In the genomic region with DNA sequence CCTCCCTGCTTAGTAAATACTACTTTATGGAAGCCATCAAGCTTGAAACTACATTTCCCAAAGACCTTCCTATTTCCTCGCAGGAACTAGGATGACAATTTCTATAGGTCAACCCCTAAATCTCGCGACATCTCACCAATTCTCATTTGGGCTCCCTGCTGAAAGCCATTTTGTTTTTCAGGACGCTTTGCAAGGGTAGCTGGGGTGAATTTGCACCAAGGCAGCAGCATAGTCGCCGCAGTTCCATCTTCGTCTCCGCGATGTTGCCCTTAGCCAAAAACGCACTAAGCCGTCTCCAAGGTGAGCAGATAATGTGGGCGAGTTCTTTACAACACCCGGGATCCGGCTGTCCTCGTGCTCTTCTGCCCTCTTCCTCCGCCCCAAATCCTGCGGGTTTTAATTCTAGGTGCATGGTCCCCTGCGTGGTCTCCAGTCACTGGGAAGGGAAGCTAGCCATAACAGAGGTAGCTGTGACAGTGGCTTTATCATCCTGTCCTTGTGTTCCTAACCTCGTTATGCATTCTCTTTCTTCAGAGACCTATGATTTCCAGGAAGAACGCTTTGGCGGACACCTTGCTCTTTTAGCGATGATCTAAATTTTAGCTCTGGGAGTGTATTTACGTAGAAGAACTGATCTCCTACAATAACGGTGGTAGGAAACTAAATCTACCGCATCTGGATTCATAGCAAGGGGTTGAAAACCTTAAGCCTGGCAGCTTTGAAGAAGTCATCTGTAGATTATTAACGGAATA, we compare ENCODE assay signal across 8 mouse cellular contexts. TPM values are rescaled to one million over a fixed set of nuclear protein-coding genes. Genes with fewer than 3 reads are reported as not detected.
DNase-seq lines count a peak whose midpoint lies in the region; ATAC-seq and TF ChIP-seq lines count a peak whose summit lies in the region.

Cox7b (plus strand) TSS at position 130 of the 752 bp plus-strand sequence.

- no peaks in the 10 kb centered on the region for H3K9me3 ChIP-seq in heart, embryonic 11.5 days (replicated peaks; ENCODE audit: control insufficient read depth, low read length)
- H3K9me3 ChIP-seq in kidney, embryonic 15.5 days (replicated peaks) = no peaks in the 10 kb centered on the region
- H3K9me3 ChIP-seq in limb, embryonic 15.5 days = no peaks in the 10 kb centered on the region
- no peaks in the 10 kb centered on the region for H3K9me3 ChIP-seq in midbrain, postnatal 0 days (ENCODE audit: low read length)

- peak within 1 kb of the TSS; percentile 98 for H3K27ac ChIP-seq in brown adipose tissue, adult 24 weeks (replicated peaks; ENCODE audit: low read depth, low read length)
- H3K27ac ChIP-seq in heart, embryonic 11.5 days (ENCODE audit: low read depth, low read length) = peak within 1 kb of the TSS; percentile 86
- H3K27ac ChIP-seq in kidney, embryonic 15.5 days = peak within 1 kb of the TSS; percentile 93
- peak within 1 kb of the TSS; percentile 91 for H3K27ac ChIP-seq in limb, embryonic 15.5 days
- H3K27ac ChIP-seq in midbrain, postnatal 0 days (ENCODE audit: low read depth, low read length) = peak within 1 kb of the TSS; percentile 87

- peaks cover 3% of the 10 kb centered on the region; the same call in 1 of the 2 replicates for H3K4me1 ChIP-seq in brown adipose tissue, adult 24 weeks (ENCODE audit: control insufficient read depth, insufficient read depth, insufficient read length, low read length)
- no peaks in the 10 kb centered on the region for H3K4me1 ChIP-seq in heart, embryonic 11.5 days (ENCODE audit: control insufficient read depth, insufficient read depth, low read length)
- H3K4me1 ChIP-seq in kidney, embryonic 15.5 days = no peaks in the 10 kb centered on the region
- no peaks in the 10 kb centered on the region for H3K4me1 ChIP-seq in limb, embryonic 15.5 days
- H3K4me1 ChIP-seq in midbrain, postnatal 0 days (ENCODE audit: insufficient read depth, low read length) = no peaks in the 10 kb centered on the region

- H3K4me2 ChIP-seq in heart, embryonic 11.5 days = peak within 1 kb of the TSS; percentile 37
- peak within 1 kb of the TSS; percentile 42 for H3K4me2 ChIP-seq in kidney, embryonic 15.5 days
- H3K4me2 ChIP-seq in limb, embryonic 15.5 days = peak within 1 kb of the TSS; percentile 31
- H3K4me2 ChIP-seq in midbrain, postnatal 0 days (ENCODE audit: low read depth, low read length, poor library complexity, severe bottlenecking) = peak within 1 kb of the TSS; percentile 48

- peak within 1 kb of the TSS; percentile 99 for H3K4me3 ChIP-seq in brown adipose tissue, adult 24 weeks (ENCODE audit: insufficient read depth, low read depth, low read length)
- peak within 1 kb of the TSS; percentile 65 for H3K4me3 ChIP-seq in heart, embryonic 11.5 days (ENCODE audit: low read depth, low read length)
- peak within 1 kb of the TSS; percentile 61 for H3K4me3 ChIP-seq in kidney, embryonic 15.5 days (replicated peaks)
- peak within 1 kb of the TSS; percentile 55 for H3K4me3 ChIP-seq in limb, embryonic 15.5 days
- peak within 1 kb of the TSS; percentile 49 for H3K4me3 ChIP-seq in midbrain, postnatal 0 days (ENCODE audit: low read depth, low read length)

- H3K27me3 ChIP-seq in heart, embryonic 11.5 days (ENCODE audit: control insufficient read depth, insufficient read depth, low read length) = no peaks in the 10 kb centered on the region
- H3K27me3 ChIP-seq in kidney, embryonic 15.5 days = no peaks in the 10 kb centered on the region
- H3K27me3 ChIP-seq in limb, embryonic 15.5 days = 0 out of 2 replicates have a peak, but pooled peaks cover 2% of the 10 kb centered on the region
- H3K27me3 ChIP-seq in midbrain, postnatal 0 days (ENCODE audit: insufficient read depth, low read length) = no peaks in the 10 kb centered on the region

- ATAC-seq in CD4-positive, CD25-positive, alpha-beta regulatory T cell, adult 4 months = peak; percentile 60
- ATAC-seq in erythroid progenitor cell, adult 5-6 weeks (replicated peaks; ENCODE audit: low FRiP score, poor library complexity, severe bottlenecking) = peak; percentile 67
- peak; percentile 55; the same call in 1 of the 2 replicates for ATAC-seq in heart, embryonic 11.5 days (replicated peaks; ENCODE audit: insufficient number of reproducible peaks, low FRiP score, low TSS enrichment)
- peak; percentile 57 for ATAC-seq in kidney, embryonic 15.5 days (replicated peaks; ENCODE audit: low FRiP score)
- no peak for ATAC-seq in limb, embryonic 15.5 days (ENCODE audit: insufficient number of reproducible peaks, low FRiP score, low TSS enrichment, low read depth)
- ATAC-seq in midbrain, postnatal 0 days (ENCODE audit: low FRiP score) = peak; percentile 55

- no peaks in the 10 kb centered on the region for H3K36me3 ChIP-seq in heart, embryonic 11.5 days (ENCODE audit: control insufficient read depth, insufficient read depth, low read length)
- H3K36me3 ChIP-seq in kidney, embryonic 15.5 days = peaks cover 16% of the 10 kb centered on the region
- peaks cover 4% of the 10 kb centered on the region; the same call in 1 of the 2 replicates for H3K36me3 ChIP-seq in limb, embryonic 15.5 days
- H3K36me3 ChIP-seq in midbrain, postnatal 0 days (ENCODE audit: insufficient read depth, low read length) = no peaks in the 10 kb centered on the region

- peak; percentile 93 for DNase-seq in midbrain, postnatal 0 days (ENCODE audit: low spot score)
- peak; percentile 19 to 63 for DNase-seq in spleen, postnatal 14 days (ENCODE audit: low spot score in 2 of 2)

- peak within 1 kb of the TSS; percentile 83 for H3K9ac ChIP-seq in heart, embryonic 11.5 days (ENCODE audit: low read depth, low read length)
- peak within 1 kb of the TSS; percentile 64 for H3K9ac ChIP-seq in kidney, embryonic 15.5 days
- peak within 1 kb of the TSS; percentile 68 for H3K9ac ChIP-seq in limb, embryonic 15.5 days
- peak within 1 kb of the TSS; percentile 57 for H3K9ac ChIP-seq in midbrain, postnatal 0 days (replicated peaks; ENCODE audit: low read length, poor library complexity, severe bottlenecking)

- no peak for TF ChIP-seq CTCF in midbrain, postnatal 0 days (IDR thresholded peaks at IDR 0.05)

- 16% methylated on average over 26 of the region's 26 CpGs for WGBS in heart, embryonic 11.5 days (ENCODE audit: insufficient replicate concordance)
- 17% methylated on average over 26 of the region's 26 CpGs for WGBS in kidney, embryonic 15.5 days
- 13% methylated on average over 26 of the region's 26 CpGs for WGBS in limb, embryonic 15.5 days
- WGBS in midbrain, postnatal 0 days = 20% methylated on average over 26 of the region's 26 CpGs

RNA-seq across cellular contexts. Expression of gene Cox7b, which starts in this region (rescaled TPM):
- polyA plus RNA-seq in CD4-positive, CD25-positive, alpha-beta regulatory T cell, adult 4 months (2017; shearing (Covaris generic)) = 100 to 1,000 TPM; 132 to 352 TPM
- 7,166 and 8,308 TPM in 2 replicates for polyA plus RNA-seq in brown adipose tissue, adult 24 weeks (2012; ENCODE audit: insufficient read depth, insufficient read length, missing spikeins)
- total RNA-seq in erythroid progenitor cell, adult 5-6 weeks (2015; ENCODE audit: low replicate concordance) = 69.2 and 110 TPM in 2 replicates
- total RNA-seq in erythroid progenitor cell, adult 5-6 weeks (2017; ENCODE audit: low replicate concordance) = 104 and 107 TPM in 2 replicates
- 797 and 837 TPM in 2 replicates for polyA plus RNA-seq in heart, embryonic 11.5 days (2014; fragmentation: Nextera tagmentation; extraction: Ambion mirVana)
- polyA plus RNA-seq in kidney, embryonic 15.5 days (2015; fragmentation: Nextera tagmentation; extraction: Ambion mirVana) = 459 and 491 TPM in 2 replicates
- polyA plus RNA-seq in limb, embryonic 15.5 days (2015; fragmentation: Nextera tagmentation; extraction: Ambion mirVana) = 342 and 357 TPM in 2 replicates
- total RNA-seq in midbrain, postnatal 0 days (2014; rRNA removed) = 205 and 219 TPM in 2 replicates
- 481 and 513 TPM in 2 replicates for polyA plus RNA-seq in midbrain, postnatal 0 days (2015; fragmentation: Nextera tagmentation; extraction: Ambion mirVana)

Comparison
In these comparisons a context has a peak if more than half of its experiments do, and no peak if none do; other contexts are left out.
1. H3K4me3 ChIP-seq: peak in every context shown above with its lines; median percentile 99 in brown adipose tissue, adult 24 weeks; 65 in heart, embryonic 11.5 days; 61 in kidney, embryonic 15.5 days; 55 in limb, embryonic 15.5 days; 49 in midbrain, postnatal 0 days.